Mouse (Mus musculus) forebrain, embryonic 14.5 days (tissue): ENCODE results near the gene Pygm. TPM values are rescaled to one million over a fixed set of nuclear protein-coding genes. Genes with fewer than 3 reads are reported as not detected.

Source experiments
- ATAC-seq: fragments of 200-750 bp; cut with Nextera tagmentation; 2 replicates; pipeline ENCODE4 v1.8.0; 2017; ENCODE audit warnings: mild to moderate bottlenecking, moderate library complexity
- DNase-seq: peaks from one replicate; pipeline ENCODE4 v3.0.0-alpha.2; 2015; ENCODE audit warnings: low spot score
- H3K27ac ChIP-seq: fragments of 300-500 bp; sonication (generic); 2 replicates; pipeline ENCODE4 v1.5.1; 2014; ENCODE audit warnings: low read depth, mild to moderate bottlenecking, control low read depth, low read length, moderate library complexity
- H3K27me3 ChIP-seq: fragments of 300-500 bp; sonication (generic); replicated peaks from 2 replicates; pipeline ENCODE4 v1.6.1; 2014; ENCODE audit warnings: low read length, control low read depth, mixed read lengths; ENCODE audit not compliant: control insufficient read depth, insufficient read depth
- H3K36me3 ChIP-seq: fragments of 300-500 bp; sonication (generic); 2 replicates; pipeline ENCODE4 v1.6.1; 2014; ENCODE audit warnings: low read length, control low read depth; ENCODE audit not compliant: control insufficient read depth, insufficient read depth
- H3K4me1 ChIP-seq: fragments of 300-500 bp; sonication (generic); 2 replicates; pipeline ENCODE4 v1.6.1; 2014; ENCODE audit warnings: antibody characterized with exemption, low read length, control low read depth; ENCODE audit not compliant: control insufficient read depth, insufficient read depth
- H3K4me2 ChIP-seq: fragments of 300-500 bp; sonication (generic); 2 replicates; pipeline ENCODE4 v1.6.1; 2014; ENCODE audit warnings: mild to moderate bottlenecking, control low read depth, low read length
- H3K4me3 ChIP-seq: fragments of 300-500 bp; sonication (generic); 2 replicates; pipeline ENCODE4 v1.5.1; 2014; ENCODE audit warnings: low read depth, low read length, control low read depth
- H3K9ac ChIP-seq: fragments of 300-500 bp; sonication (generic); 2 replicates; pipeline ENCODE4 v1.6.1; 2014; ENCODE audit warnings: mild to moderate bottlenecking, low read length, control low read depth, moderate library complexity
- H3K9me3 ChIP-seq: fragments of 300-500 bp; sonication (generic); replicated peaks from 2 replicates; pipeline ENCODE4 v1.6.1; 2016; ENCODE audit warnings: low read length, control low read depth, mixed read lengths; ENCODE audit not compliant: control insufficient read depth
- WGBS: fragments of 180-500 bp; shearing (Covaris S2); extraction: QIAGEN DNeasy Blood & Tissue Kit; methylation state at CpG from one replicate; pipeline ENCODE4 v1.1.7; 2014; 5-methylcytosine and 5-hydroxymethylcytosine counted together
- polyA plus RNA-seq: library from polyadenylated mRNA; unstranded; fragments of >200 nt; fragmentation: Nextera tagmentation; extraction: Ambion mirVana; gene quantifications from 2 replicates; pipeline ENCODE4 v1.2.1, GENCODE M21; 2014

Pygm gene
- polyA plus RNA-seq, 1 experiment from 2014 or later = 1.3 TPM

DNA sequence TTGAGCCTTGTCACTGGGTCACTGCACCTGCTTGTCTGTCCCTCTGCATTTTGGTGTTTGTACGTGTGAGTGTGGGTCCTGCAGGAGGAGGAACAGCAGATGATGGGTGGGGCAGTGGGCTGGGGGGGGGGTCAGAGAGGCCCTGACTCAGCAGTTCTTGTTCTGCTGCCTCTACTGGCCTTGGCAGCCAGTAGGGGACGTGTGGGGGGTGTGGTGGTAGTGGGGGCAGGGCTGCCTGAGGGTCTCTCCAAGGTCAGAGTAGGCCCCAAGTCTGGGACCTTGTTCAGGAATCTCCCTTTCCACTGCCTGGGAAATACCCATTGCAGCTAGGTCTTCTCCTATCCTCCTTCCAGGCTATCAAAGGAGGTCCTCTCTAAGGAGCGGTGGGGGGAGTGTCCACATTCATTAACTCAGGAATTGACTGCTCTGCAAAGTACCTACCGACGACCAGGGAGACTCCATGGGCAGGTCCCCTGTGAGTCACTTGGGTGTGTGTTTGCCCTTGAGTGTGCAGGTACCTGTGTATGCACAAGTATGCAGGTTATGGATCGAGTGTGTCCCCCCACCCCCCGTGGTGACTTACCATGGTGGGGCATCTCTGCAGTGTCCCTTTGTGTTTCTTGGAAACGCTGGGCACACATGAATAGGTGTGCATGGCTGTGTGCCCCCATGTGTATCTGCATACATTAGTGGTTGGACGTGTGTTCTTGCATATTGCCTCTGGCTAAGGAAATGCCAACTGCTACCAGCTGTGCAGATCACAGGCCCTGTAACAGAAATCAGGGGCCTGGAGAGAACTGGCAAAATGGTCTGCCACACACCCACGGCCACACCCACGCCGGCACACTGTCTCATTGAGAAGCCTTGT is 32.9 kb downstream of the Pygm start:
- H3K4me3 ChIP-seq = no peak overlapping the region

GRCm38 (mm10) chr19:6418233-6418879 is 34.2 kb downstream of the Pygm start, which contains the start of gene Nrxn2:
Nrxn2 (plus strand) TSS chr19:6418731.
- Histone ChIP-seq H3K9ac (peak within 1 kb of the TSS; percentile 83), H3K9me3 (no peaks in the 10 kb centered on the region), H3K27ac (peak within 1 kb of the TSS; percentile 91), H3K27me3 (no peaks in the 10 kb centered on the region), H3K36me3 (no peaks in the 10 kb centered on the region), H3K4me1 (peaks cover 57% of the 10 kb centered on the region), H3K4me2 (peak within 1 kb of the TSS; percentile 84), H3K4me3 (peak within 1 kb of the TSS; percentile 67)
- ATAC-seq (peak; percentile 95), DNase-seq (peak; percentile 98)
- under 1% methylated on average over 45 of the region's 46 CpGs for WGBS

More for the DNA sequence above, 32.9 kb downstream of the Pygm start:
- Histone ChIP-seq H3K27ac (peak overlapping the region; percentile 79), H3K4me1 (peaks cover 51% of the 10 kb centered on the region), H3K9me3 (no peaks in the 10 kb centered on the region), H3K4me2 (peak overlapping the region; percentile 84; the same call in 1 of the 2 replicates), H3K36me3 (no peaks in the 10 kb centered on the region), H3K9ac (0 out of 2 replicates have a peak overlapping the region, but pooled peaks have one; percentile 83), H3K27me3 (no peaks in the 10 kb centered on the region)
- 66% methylated on average over 12 of the region's 12 CpGs for WGBS
- ATAC-seq = no peak
- no peak for DNase-seq

DNA sequence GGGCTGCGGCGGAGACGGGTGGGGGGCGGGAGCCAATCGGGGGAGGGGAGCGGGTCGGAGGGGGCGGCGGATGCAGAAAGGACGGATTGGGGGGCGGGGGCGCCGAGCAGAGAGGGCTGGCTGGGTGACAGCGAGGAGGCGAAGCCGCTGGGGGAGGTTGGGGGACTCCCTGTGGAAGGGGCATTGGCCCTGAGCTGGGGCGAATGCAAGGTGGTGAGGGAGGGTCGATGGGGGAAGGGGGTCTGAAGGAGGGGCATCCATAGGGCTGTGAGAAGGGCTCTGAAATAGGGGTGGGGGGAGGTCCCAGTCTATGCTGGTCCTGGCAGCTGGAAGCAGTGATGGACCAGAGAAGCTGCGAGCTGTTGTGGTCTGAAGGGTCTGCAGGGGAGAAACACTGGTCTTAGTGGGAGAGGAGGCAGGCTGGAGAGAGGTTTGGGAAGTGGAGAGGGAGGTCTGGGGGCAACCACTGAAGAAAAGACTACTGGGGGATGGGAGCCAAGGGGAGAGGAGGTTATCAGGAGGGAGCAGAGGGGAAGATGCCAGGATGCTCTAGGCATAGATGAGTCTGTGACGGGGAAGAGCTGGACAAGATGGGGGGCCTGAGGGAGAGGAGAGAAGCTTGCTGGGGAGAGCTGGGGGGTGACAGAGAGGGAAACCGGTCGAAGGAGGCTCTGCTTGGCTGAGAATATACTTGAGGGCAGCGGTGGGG is 34.9 kb downstream of the Pygm start:
- H3K9ac ChIP-seq = peak overlapping the region; percentile 83
- peaks cover 65% of the 10 kb centered on the region for H3K4me1 ChIP-seq
- no peaks in the 10 kb centered on the region for H3K36me3 ChIP-seq
- H3K27me3 ChIP-seq = no peaks in the 10 kb centered on the region
- H3K9me3 ChIP-seq = no peaks in the 10 kb centered on the region
- DNase-seq (no peak), ATAC-seq (peak; percentile 26)
- peak overlapping the region; percentile 84 for H3K4me2 ChIP-seq
- 8% methylated on average over 19 of the region's 23 CpGs for WGBS
- peak overlapping the region; percentile 91 for H3K27ac ChIP-seq
- peak overlapping the region; percentile 67 for H3K4me3 ChIP-seq

DNA sequence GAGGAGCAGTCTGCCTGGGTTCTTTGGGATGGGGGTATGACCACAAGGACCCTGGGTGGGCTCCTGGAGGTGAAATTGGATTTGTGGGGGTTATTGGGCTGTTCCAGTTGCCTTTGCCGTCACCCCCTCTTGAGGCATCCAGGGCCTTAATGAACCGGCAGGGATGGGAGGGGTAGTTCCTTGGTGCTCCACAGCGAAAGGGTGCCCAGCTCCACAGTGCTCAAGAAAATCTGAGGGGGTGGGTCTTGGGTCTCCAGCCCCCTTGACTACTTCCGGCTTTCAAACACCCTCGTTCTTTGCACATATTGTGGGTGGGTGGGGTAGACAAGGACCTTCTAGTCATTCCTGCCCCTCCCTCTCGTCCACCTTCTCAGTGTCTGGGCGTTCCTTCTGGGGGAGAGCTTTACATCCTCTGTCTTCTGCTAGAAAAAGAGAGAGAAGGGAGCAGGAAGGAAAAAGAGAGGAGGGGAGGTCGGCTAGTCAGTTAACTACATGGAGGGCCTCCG is 35.7 kb downstream of the Pygm start:
- H3K27me3 ChIP-seq = no peaks in the 10 kb centered on the region
- 50% methylated on average over 9 of the region's 9 CpGs for WGBS

DNA sequence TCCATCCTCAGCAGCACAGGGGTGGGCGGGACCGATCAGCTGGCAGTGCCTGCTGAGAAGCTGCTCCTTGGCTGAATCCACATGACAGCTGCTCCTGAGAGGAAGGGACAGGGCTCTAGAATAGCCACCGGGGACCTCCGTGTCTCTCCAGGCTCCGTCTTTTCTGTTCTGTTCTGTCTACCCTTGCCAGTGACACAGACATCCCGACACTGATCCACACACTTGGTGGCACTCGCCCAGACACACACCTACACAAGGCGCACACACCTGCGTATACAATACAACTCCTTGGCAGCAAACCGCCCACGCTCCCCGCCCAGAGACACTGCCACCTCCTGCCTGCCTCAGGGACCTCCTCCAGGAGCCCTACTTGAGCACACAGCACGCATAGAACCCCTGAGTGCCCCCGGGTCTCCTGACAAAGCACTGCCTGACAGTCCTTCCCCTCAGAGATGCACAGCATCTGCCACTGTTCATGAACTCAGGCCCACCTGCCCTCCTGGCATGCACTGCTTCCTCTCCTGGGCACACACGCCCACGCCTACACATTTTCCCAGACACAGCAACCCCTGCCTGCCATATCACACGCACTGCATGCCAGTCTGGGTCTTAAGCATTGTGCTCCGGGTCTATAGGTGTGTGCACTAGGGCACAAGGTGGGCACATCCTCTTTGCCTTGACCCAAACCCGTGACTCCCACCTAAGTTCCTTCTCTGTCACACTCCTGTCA is 36.4 kb downstream of the Pygm start:
- H3K36me3 ChIP-seq = no peaks in the 10 kb centered on the region
- ATAC-seq (no peak), DNase-seq (no peak)
- H3K4me3 ChIP-seq = peak overlapping the region; percentile 67
- WGBS = 56% methylated on average over 19 of the region's 19 CpGs
- peak overlapping the region; percentile 83 for H3K9ac ChIP-seq
- H3K9me3 ChIP-seq = no peaks in the 10 kb centered on the region
- H3K27ac ChIP-seq = no peak overlapping the region
- peak overlapping the region; percentile 84 for H3K4me2 ChIP-seq
- H3K4me1 ChIP-seq = peaks cover 73% of the 10 kb centered on the region
- H3K27me3 ChIP-seq = no peaks in the 10 kb centered on the region

More for the DNA sequence above, 35.7 kb downstream of the Pygm start:
- H3K27ac ChIP-seq = peak overlapping the region; percentile 91; the same call in 1 of the 2 replicates
- DNase-seq = no peak
- H3K9ac ChIP-seq = peak overlapping the region; percentile 83
- peaks cover 72% of the 10 kb centered on the region for H3K4me1 ChIP-seq
- H3K36me3 ChIP-seq = no peaks in the 10 kb centered on the region
- H3K4me3 ChIP-seq = peak overlapping the region; percentile 67
- H3K4me2 ChIP-seq = peak overlapping the region; percentile 84
- H3K9me3 ChIP-seq = no peaks in the 10 kb centered on the region
- no peak for ATAC-seq

DNA sequence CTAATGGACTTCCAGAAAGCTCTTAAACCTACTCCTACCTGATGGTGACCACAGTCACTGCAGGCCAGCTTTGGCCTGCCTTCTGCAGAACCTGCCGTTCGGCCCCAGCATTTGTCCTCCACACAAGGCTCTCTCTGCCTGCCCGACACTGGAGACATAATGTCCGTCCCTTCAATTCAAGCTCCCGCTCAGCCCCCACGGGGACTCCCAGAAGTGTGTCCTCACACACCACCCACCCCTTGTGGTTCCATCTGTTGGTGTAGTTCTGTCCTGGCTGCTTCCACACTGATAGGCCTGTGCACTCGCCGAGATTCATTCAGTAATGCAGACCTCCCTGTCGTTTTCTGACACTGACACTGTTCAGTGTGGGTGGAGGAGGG is 37.0 kb downstream of the Pygm start:
- Histone ChIP-seq H3K27me3 (no peaks in the 10 kb centered on the region), H3K36me3 (no peaks in the 10 kb centered on the region), H3K9me3 (no peaks in the 10 kb centered on the region), H3K4me2 (peak overlapping the region; percentile 84), H3K9ac (peak overlapping the region; percentile 83; the same call in 1 of the 2 replicates), H3K27ac (no peak overlapping the region), H3K4me1 (peaks cover 73% of the 10 kb centered on the region), H3K4me3 (no peak overlapping the region)
- ATAC-seq (no peak), DNase-seq (no peak)
- 68% methylated on average over 9 of the region's 9 CpGs for WGBS

- DNase-seq (no peak), ATAC-seq (no peak)
- no peak overlapping the region for H3K4me2 ChIP-seq
- H3K27ac ChIP-seq = no peak overlapping the region
- 66% methylated on average over 7 of the region's 7 CpGs for WGBS
- H3K4me3 ChIP-seq = no peak overlapping the region
- H3K9me3 ChIP-seq = no peaks in the 10 kb centered on the region
- no peak overlapping the region for H3K9ac ChIP-seq
- peaks cover 70% of the 10 kb centered on the region for H3K4me1 ChIP-seq
- H3K27me3 ChIP-seq = peaks cover 3% of the 10 kb centered on the region; the same call in 1 of the 2 replicates
- no peaks in the 10 kb centered on the region for H3K36me3 ChIP-seq
Measured at GRCm38 (mm10) chr19:6422014-6422413, 37.8 kb downstream of the Pygm start.

- WGBS = 82% methylated on average over 16 of the region's 16 CpGs
- DNase-seq (no peak), ATAC-seq (no peak)
- Histone ChIP-seq H3K4me1 (peaks cover 71% of the 10 kb centered on the region), H3K4me3 (no peak overlapping the region), H3K4me2 (no peak overlapping the region), H3K27me3 (peaks cover 15% of the 10 kb centered on the region), H3K36me3 (peaks cover 5% of the 10 kb centered on the region; the same call in 1 of the 2 replicates), H3K9ac (no peak overlapping the region), H3K9me3 (no peaks in the 10 kb centered on the region), H3K27ac (no peak overlapping the region)
Measured at GRCm38 (mm10) chr19:6423241-6423640, 39.0 kb downstream of the Pygm start.
